Mouse (Mus musculus): ENCODE results near the gene Cts3. TPM values are rescaled to one million over a fixed set of nuclear protein-coding genes. Genes with fewer than 3 reads are reported as not detected.
"Not testable (repeated sequence)": the region's sequence is repeated elsewhere in the genome, so short reads cannot be mapped to it uniquely, and the experiment has no call there.

The Cts3 gene
- polyA plus RNA-seq (2014; fragmentation: Nextera tagmentation; extraction: Ambion mirVana): not detected in 2 replicates

DNA sequence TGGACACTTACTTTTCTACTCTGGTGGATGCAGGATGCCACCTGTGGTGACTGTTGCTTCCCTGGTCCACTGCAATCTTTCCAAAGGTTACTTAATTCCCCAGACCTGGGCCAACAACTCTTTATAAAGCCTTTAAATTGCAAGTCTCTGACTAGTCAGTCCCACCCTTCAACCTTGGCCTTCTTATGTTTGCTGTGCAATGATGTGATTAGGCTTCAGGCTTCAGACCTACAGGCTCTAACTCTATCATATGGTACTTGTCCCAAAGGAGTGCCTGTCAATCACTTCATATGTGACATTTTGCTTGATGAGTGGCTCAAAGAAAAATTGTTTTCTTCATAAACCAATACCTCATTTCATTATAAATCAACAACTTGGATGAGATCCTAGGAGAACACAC lies at the start of gene Cts3:
Gene Cts3 (minus strand): TSS at position 101 of the 400 bp plus-strand sequence.
- Histone ChIP-seq H3K4me3 (ENCODE audit: low read depth, low read length) (no peak within 1 kb of the TSS), H3K9ac (ENCODE audit: low read depth, low read length) (no peak within 1 kb of the TSS), H3K36me3 (ENCODE audit: control insufficient read depth, insufficient read depth, low read length) (no peaks in the 10 kb centered on the region), H3K27ac (ENCODE audit: low read depth, low read length) (no peak within 1 kb of the TSS), H3K9me3 (replicated peaks; ENCODE audit: control insufficient read depth, low read length) (peaks cover 3% of the 10 kb centered on the region), H3K4me1 (ENCODE audit: control insufficient read depth, insufficient read depth, low read length) (no peaks in the 10 kb centered on the region), H3K4me2 (no peak within 1 kb of the TSS), H3K27me3 (ENCODE audit: control insufficient read depth, insufficient read depth, low read length) (no peaks in the 10 kb centered on the region)
- no peak for ATAC-seq (replicated peaks; ENCODE audit: insufficient number of reproducible peaks, low FRiP score, low TSS enrichment)

DNA sequence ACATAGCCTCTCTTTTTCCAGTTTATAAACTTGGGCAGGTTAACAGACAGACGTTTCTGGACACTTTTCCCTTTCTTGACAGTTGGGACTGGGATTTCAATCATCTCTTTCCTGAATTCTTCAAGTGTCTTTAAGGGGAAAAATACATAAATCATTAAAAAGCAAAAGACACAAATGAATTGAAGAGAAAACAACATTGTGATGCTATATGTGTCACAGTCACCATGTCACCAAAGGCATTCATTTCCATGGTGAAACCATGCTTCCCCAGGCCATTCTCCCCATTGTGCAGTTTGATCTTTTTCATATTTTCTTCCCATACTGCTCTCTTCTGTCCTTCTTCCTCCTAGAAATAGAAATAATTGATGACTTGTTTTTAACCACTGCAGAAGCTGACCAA lies 1.9 kb downstream of the Cts3 start, which contains the start of gene Gm49352:
Gene Gm49352 (minus strand): TSS at position 101 of the 400 bp plus-strand sequence.
- not testable (repeated sequence) for H3K27ac ChIP-seq (ENCODE audit: low read depth, low read length); H3K4me1 ChIP-seq (ENCODE audit: control insufficient read depth, insufficient read depth, low read length); ATAC-seq (replicated peaks; ENCODE audit: insufficient number of reproducible peaks, low FRiP score, low TSS enrichment); H3K36me3 ChIP-seq (ENCODE audit: control insufficient read depth, insufficient read depth, low read length); H3K4me2 ChIP-seq; H3K4me3 ChIP-seq (ENCODE audit: low read depth, low read length); H3K9me3 ChIP-seq (replicated peaks; ENCODE audit: control insufficient read depth, low read length); H3K9ac ChIP-seq (ENCODE audit: low read depth, low read length); H3K27me3 ChIP-seq (ENCODE audit: control insufficient read depth, insufficient read depth, low read length)
- WGBS (ENCODE audit: insufficient replicate concordance): 24% methylated on average over 1 of the region's 1 CpGs

DNA sequence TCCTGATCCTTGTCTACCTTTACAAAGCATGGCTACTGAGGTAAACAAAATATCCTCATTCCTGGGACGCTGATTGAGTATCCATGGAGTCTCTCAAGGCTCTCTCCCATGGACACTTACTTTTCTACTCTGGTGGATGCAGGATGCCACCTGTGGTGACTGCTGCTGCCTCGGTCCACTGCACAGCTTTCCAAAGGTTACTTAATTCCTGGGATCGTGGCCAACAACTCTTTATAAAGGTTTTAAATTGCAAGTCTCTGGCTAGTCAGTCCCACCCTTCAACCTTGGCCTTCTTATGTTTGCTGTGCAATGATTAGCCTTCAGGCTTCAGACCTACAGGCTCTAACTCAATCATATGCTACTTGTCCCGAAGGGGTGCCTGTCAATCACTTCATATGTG lies 28.3 kb downstream of the Cts3 start, which contains the start of gene Ctsm:
Gene Ctsm (minus strand): TSS at position 209 of the 400 bp plus-strand sequence.
- Histone ChIP-seq H3K4me1 (ENCODE audit: control insufficient read depth, insufficient read depth, low read length) (no peaks in the 10 kb centered on the region), H3K36me3 (ENCODE audit: control insufficient read depth, insufficient read depth, low read length) (no peaks in the 10 kb centered on the region), H3K4me2 (no peak within 1 kb of the TSS), H3K9ac (ENCODE audit: low read depth, low read length) (no peak within 1 kb of the TSS), H3K27me3 (ENCODE audit: control insufficient read depth, insufficient read depth, low read length) (no peaks in the 10 kb centered on the region), H3K27ac (ENCODE audit: low read depth, low read length) (no peak within 1 kb of the TSS), H3K9me3 (replicated peaks; ENCODE audit: control insufficient read depth, low read length) (peaks cover 7% of the 10 kb centered on the region; the same call in 1 of the 2 replicates), H3K4me3 (ENCODE audit: low read depth, low read length) (no peak within 1 kb of the TSS)
- 65% methylated on average over 4 of the region's 4 CpGs for WGBS (ENCODE audit: insufficient replicate concordance)
- no peak for ATAC-seq (replicated peaks; ENCODE audit: insufficient number of reproducible peaks, low FRiP score, low TSS enrichment)

Other genes with a start within 250 kb of the Cts3 start
- gene Cts7, start 211.9 kb downstream of the Cts3 start, polyA plus RNA-seq (2014; fragmentation: Nextera tagmentation; extraction: Ambion mirVana): not detected in 2 replicates
- not detected in 2 replicates for gene Ctsm, start 28.3 kb downstream of the Cts3 start, polyA plus RNA-seq (2014; fragmentation: Nextera tagmentation; extraction: Ambion mirVana)
- gene Gm49352, start 2.0 kb downstream of the Cts3 start, polyA plus RNA-seq (2014; fragmentation: Nextera tagmentation; extraction: Ambion mirVana): not detected in 2 replicates

Measured in heart, embryonic 11.5 days (tissue).